Mouse (Mus musculus) stomach, embryonic 15.5 days (tissue): ENCODE measurements around the gene Hdgfl2. TPM values are rescaled to one million over a fixed set of nuclear protein-coding genes. Genes with fewer than 3 reads are reported as not detected.

Experiments used
- ATAC-seq: fragments of 200-750 bp; cut with Nextera tagmentation; 2 replicates; pipeline ENCODE4 v1.8.0; 2017; ENCODE audit warnings: low read depth, moderate number of reproducible peaks, moderate TSS enrichment; ENCODE audit not compliant: insufficient read depth, low FRiP score
- H3K27ac ChIP-seq: fragments of 300-500 bp; sonication (generic); 2 replicates; pipeline ENCODE4 v1.5.1; 2015; ENCODE audit warnings: mild to moderate bottlenecking, inconsistent platforms
- H3K27me3 ChIP-seq: fragments of 300-500 bp; sonication (generic); replicated peaks from 2 replicates; pipeline ENCODE4 v1.6.1; 2015; ENCODE audit warnings: inconsistent platforms
- H3K36me3 ChIP-seq: fragments of 300-500 bp; sonication (generic); 2 replicates; pipeline ENCODE4 v1.6.1; 2015; ENCODE audit warnings: inconsistent platforms
- H3K4me1 ChIP-seq: fragments of 300-500 bp; sonication (generic); 2 replicates; pipeline ENCODE4 v1.6.1; 2015; ENCODE audit warnings: inconsistent platforms
- H3K4me2 ChIP-seq: fragments of 300-500 bp; sonication (generic); 2 replicates; pipeline ENCODE4 v1.6.1; 2015; ENCODE audit warnings: mild to moderate bottlenecking, inconsistent platforms
- H3K4me3 ChIP-seq: fragments of 300-500 bp; sonication (generic); replicated peaks from 2 replicates; pipeline ENCODE4 v1.5.1; 2015; ENCODE audit warnings: inconsistent platforms
- H3K9ac ChIP-seq: fragments of 300-500 bp; sonication (generic); 2 replicates; pipeline ENCODE4 v1.6.1; 2015; ENCODE audit warnings: inconsistent platforms
- H3K9me3 ChIP-seq: fragments of 300-500 bp; sonication (generic); 2 replicates; pipeline ENCODE4 v1.6.1; 2016; ENCODE audit warnings: inconsistent platforms
- WGBS: fragments of 180-500 bp; shearing (Covaris S2); methylation state at CpG from one replicate; pipeline ENCODE4 v1.1.7; 2015; 5-methylcytosine and 5-hydroxymethylcytosine counted together
- polyA plus RNA-seq: library from polyadenylated mRNA; unstranded; fragments of >200 nt; fragmentation: Nextera tagmentation; extraction: Ambion mirVana; gene quantifications from 2 replicates; pipeline ENCODE4 v1.2.1, GENCODE M21; 2015

The Hdgfl2 gene
- polyA plus RNA-seq, 1 experiment from 2014 or later = 103 TPM

GRCm38 (mm10) chr17:56136558-56136957 lies 57.1 kb downstream of the Hdgfl2 start:
- Histone ChIP-seq H3K4me2 (no peak overlapping the region), H3K4me3 (no peak overlapping the region), H3K27ac (no peak overlapping the region), H3K27me3 (peaks cover 36% of the 10 kb centered on the region), H3K36me3 (no peaks in the 10 kb centered on the region), H3K9ac (no peak overlapping the region), H3K9me3 (no peaks in the 10 kb centered on the region), H3K4me1 (peaks cover 37% of the 10 kb centered on the region)
- no peak for ATAC-seq
- WGBS = 81% methylated on average over 7 of the region's 7 CpGs

- Histone ChIP-seq H3K4me3 (no peak overlapping the region), H3K4me1 (peaks cover 42% of the 10 kb centered on the region), H3K36me3 (no peaks in the 10 kb centered on the region), H3K27ac (no peak overlapping the region), H3K9ac (no peak overlapping the region), H3K27me3 (peaks cover 45% of the 10 kb centered on the region), H3K9me3 (no peaks in the 10 kb centered on the region), H3K4me2 (peak overlapping the region; percentile 41)
- ATAC-seq = no peak
- 20% methylated on average over 25 of the region's 25 CpGs for WGBS
Measured at GRCm38 (mm10) chr17:56137839-56138613, 58.6 kb downstream of the Hdgfl2 start.

DNA sequence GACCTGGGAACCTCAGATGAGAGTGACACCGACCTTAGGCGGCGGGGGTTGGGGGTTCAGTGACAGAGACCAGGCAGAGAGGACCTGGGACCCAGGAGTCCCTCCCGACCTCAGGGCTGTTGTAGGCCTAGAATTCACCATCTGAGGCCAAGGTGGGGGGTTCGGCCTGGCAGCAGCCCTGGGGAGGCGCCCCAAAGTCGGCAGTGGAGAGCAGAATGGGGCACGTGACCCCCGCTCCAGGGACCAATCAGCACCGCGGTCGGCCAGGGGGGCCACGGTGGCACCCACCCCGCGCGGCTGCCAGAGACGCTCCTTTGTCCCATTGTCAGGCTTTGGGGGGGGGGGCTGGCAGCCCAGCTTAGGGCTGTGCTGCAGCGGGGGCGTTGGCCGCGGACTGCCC lies 59.9 kb downstream of the Hdgfl2 start:
- H3K36me3 ChIP-seq = no peaks in the 10 kb centered on the region
- H3K27me3 ChIP-seq = peaks cover 54% of the 10 kb centered on the region
- H3K27ac ChIP-seq = no peak overlapping the region
- no peak overlapping the region for H3K9ac ChIP-seq
- H3K4me2 ChIP-seq = peak overlapping the region; percentile 100
- WGBS = 14% methylated on average over 19 of the region's 21 CpGs
- peaks cover 34% of the 10 kb centered on the region for H3K4me1 ChIP-seq
- no peak for ATAC-seq
- peak overlapping the region; percentile 70 for H3K4me3 ChIP-seq
- H3K9me3 ChIP-seq = no peaks in the 10 kb centered on the region

DNA sequence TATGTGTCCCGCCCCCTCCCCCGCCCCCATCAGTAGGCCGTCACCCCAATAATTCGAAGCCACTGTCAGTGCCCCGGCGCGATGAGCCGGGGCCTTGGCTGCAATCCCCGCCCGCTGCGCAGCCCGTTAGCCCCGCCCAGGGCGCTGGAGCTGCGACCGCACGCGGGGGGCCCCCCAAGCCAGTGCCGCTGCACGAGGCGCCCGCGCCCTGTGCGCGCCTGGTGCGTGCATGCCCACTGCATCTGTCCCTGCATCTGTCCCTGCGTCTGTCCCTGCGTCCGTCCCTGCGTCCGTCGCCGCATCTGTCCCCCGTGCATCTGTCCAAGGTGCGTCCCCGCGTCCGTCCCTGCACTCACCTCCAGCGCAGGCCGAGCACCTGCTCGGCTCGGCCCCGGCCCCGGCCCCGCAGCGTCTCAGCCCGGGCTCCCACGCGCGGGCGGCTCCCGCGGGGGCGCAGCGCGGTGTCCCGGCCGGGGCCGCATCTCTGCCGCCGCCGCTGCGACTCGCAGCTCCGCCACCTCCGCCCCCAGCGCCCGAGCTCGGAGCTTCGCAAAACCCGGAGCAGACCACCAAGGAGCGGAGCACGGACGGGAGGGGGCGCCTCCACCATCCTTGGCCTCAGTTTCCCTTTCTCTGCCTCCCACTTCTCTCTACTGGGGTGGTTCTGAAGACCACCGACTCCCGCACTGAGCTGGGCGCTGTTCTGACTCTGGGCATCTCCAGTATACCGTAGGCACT lies 60.6 kb downstream of the Hdgfl2 start, which contains the start of gene Sema6b:
TSS of gene Sema6b (minus strand) at position 486 of the 738 bp plus-strand sequence.
- 1% methylated on average over 77 of the region's 79 CpGs for WGBS
- ATAC-seq = no peak; the same call in 1 of the 2 replicates
- peaks cover 27% of the 10 kb centered on the region for H3K4me1 ChIP-seq
- peak within 1 kb of the TSS; percentile 37; the same call in 1 of the 2 replicates for H3K9ac ChIP-seq
- peak within 1 kb of the TSS; percentile 70 for H3K4me3 ChIP-seq
- peak within 1 kb of the TSS; percentile 100 for H3K4me2 ChIP-seq
- no peak within 1 kb of the TSS for H3K27ac ChIP-seq
- H3K36me3 ChIP-seq = no peaks in the 10 kb centered on the region
- H3K9me3 ChIP-seq = no peaks in the 10 kb centered on the region
- H3K27me3 ChIP-seq = peaks cover 54% of the 10 kb centered on the region

DNA sequence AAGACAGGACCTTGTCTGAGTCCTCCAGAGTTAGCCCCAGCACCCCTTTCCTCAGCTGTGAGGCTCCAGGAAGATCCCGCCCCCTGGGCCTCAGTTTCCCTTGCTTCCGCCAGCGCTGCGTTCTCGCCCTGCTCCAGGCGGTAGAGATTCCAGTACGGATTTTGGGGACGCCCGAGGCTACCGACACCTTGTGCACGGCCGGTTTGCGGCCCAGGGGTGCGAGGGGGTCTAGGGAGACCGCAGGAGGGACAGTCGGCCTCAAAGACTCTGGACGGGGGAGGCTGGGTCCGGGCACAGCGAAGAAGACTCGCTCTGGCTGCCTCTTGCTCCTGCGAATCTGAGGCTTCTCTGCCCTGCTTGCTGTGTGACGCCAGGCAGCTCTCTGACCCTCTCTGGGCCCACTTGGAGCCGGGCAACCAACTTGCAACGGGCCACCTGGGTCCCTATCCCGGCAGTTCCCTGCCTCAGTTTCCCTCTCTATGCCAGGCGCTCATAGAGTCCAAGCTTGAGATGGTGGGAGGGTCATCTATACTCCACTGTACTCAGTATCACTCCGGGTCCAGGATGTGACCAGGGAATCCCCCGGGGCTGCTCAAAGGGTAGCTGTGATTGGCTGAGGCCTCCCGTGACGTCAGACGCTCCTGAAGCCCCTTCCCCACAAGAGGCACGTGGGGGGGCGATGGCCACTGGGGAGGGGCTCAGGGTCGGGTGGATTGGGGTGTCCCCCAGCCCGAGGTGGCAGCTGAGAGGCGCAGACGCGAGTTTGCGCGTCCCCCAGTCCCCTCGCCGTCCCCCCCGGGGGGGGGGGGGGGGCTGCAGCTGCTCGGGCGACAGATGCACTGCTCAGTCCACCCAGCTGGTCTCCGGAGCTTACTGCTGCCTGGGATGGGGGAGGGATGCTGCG lies 62.5 kb downstream of the Hdgfl2 start:
- Histone ChIP-seq H3K4me2 (peak overlapping the region; percentile 70), H3K27me3 (peaks cover 54% of the 10 kb centered on the region), H3K27ac (no peak overlapping the region), H3K9ac (no peak overlapping the region), H3K9me3 (no peaks in the 10 kb centered on the region), H3K4me3 (peak overlapping the region; percentile 35), H3K36me3 (no peaks in the 10 kb centered on the region), H3K4me1 (peaks cover 26% of the 10 kb centered on the region)
- no peak for ATAC-seq
- 1% methylated on average over 41 of the region's 47 CpGs for WGBS

DNA sequence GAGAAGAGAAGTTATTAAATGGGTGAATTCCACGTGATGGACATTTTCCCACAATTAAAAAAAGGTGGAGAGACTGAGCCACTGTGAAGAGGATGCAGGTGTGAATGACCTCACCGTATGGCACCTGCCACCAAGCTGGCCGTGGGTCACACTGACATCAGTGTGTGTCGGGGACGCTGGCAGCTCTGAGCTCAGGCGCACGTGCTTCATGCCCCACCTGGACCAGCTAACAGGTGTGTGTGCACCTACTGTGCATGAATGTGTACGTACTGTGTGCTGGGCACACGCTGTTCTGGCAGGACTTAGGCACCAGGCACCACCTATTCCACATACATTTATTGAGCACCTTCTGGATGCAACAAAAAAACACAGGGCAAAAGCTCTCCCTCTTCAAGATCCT lies 65.1 kb downstream of the Hdgfl2 start:
- H3K4me1 ChIP-seq = peaks cover 17% of the 10 kb centered on the region
- ATAC-seq = no peak
- H3K9me3 ChIP-seq = no peaks in the 10 kb centered on the region
- no peak overlapping the region for H3K4me3 ChIP-seq
- WGBS = 60% methylated on average over 9 of the region's 9 CpGs
- no peak overlapping the region for H3K4me2 ChIP-seq
- H3K27me3 ChIP-seq = peaks cover 59% of the 10 kb centered on the region
- H3K36me3 ChIP-seq = no peaks in the 10 kb centered on the region
- H3K9ac ChIP-seq = no peak overlapping the region
- H3K27ac ChIP-seq = no peak overlapping the region

DNA sequence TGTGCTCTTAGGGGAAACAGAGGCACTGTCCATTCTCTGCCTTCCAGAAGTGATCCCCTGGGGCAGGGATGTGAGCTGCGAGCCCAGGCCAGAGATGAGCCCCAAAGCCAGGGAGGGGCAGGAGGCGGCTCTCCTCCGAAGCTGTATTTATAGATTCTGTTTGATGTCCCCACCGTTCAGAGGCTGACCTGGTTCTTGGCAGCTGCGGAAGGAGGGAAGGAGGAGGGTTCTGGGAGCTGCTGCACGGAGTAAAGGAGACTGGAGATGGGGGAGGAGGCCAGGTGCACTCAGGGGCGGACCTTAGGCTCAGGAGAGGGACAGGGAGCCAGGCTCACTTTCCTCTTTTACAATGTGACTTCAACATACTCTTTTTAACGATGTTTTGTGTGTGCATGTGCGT lies 66.7 kb downstream of the Hdgfl2 start:
- 18% methylated on average over 9 of the region's 9 CpGs for WGBS
- no peaks in the 10 kb centered on the region for H3K9me3 ChIP-seq
- H3K27ac ChIP-seq = no peak overlapping the region
- no peak overlapping the region for H3K9ac ChIP-seq
- H3K4me1 ChIP-seq = peaks cover 11% of the 10 kb centered on the region
- H3K36me3 ChIP-seq = no peaks in the 10 kb centered on the region
- no peak overlapping the region for H3K4me3 ChIP-seq
- no peak for ATAC-seq
- H3K27me3 ChIP-seq = peaks cover 50% of the 10 kb centered on the region
- H3K4me2 ChIP-seq = no peak overlapping the region

DNA sequence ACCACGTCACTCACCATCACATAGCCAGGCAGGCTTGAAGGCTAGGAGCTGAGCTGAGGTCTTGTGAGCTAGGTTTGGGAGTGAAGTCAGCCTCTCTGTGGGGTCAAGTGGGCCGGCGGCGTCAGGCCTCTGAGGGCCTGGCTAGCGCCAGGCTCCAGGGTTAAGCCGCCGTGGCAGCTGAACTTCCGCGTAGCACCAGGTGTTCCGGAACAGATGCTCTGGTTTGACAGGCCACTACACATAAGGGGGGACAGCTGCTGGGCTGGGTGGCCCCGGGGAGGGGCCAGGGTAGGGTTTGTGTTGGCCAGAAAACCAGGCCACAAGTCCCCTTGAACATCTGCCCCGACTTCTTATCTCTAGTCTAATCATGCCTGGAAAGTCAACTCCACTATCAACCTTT lies 68.0 kb downstream of the Hdgfl2 start:
- H3K27me3 ChIP-seq = peaks cover 37% of the 10 kb centered on the region
- no peak overlapping the region for H3K9ac ChIP-seq
- H3K4me1 ChIP-seq = 0 out of 2 replicates have a peak, but pooled peaks cover under 1% of the 10 kb centered on the region
- H3K4me3 ChIP-seq = no peak overlapping the region
- H3K9me3 ChIP-seq = no peaks in the 10 kb centered on the region
- H3K27ac ChIP-seq = no peak overlapping the region
- no peak overlapping the region for H3K4me2 ChIP-seq
- H3K36me3 ChIP-seq = no peaks in the 10 kb centered on the region
- WGBS = 52% methylated on average over 12 of the region's 12 CpGs
- ATAC-seq = no peak

DNA sequence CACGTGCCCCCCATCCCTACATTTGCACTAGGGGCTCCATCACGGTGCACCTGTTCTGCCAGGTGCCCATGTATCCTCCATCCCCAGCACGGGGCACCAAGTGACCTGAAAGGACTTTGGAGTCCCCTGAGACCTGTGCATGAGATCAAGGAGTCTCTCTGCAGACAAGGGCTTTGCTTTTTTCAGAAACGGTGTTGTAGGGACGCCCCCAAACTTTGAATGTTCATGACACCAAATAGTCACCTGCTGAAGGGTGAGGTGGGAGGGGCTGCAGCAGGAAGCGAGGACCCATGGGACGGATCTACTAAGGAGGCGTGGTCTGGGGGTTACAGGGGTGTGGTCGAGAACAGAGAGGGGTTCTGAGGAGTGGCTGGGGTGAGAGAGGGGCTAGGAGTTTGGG lies 68.8 kb downstream of the Hdgfl2 start:
- Histone ChIP-seq H3K9me3 (no peaks in the 10 kb centered on the region), H3K27ac (no peak overlapping the region), H3K9ac (no peak overlapping the region), H3K27me3 (peaks cover 36% of the 10 kb centered on the region), H3K36me3 (no peaks in the 10 kb centered on the region), H3K4me1 (no peaks in the 10 kb centered on the region), H3K4me3 (0 out of 2 replicates have a peak overlapping the region, but pooled peaks have one; percentile 9), H3K4me2 (peak overlapping the region; percentile 36)
- ATAC-seq = 0 out of 2 replicates have a peak, but pooled peaks have one; percentile 23
- 15% methylated on average over 9 of the region's 9 CpGs for WGBS

DNA sequence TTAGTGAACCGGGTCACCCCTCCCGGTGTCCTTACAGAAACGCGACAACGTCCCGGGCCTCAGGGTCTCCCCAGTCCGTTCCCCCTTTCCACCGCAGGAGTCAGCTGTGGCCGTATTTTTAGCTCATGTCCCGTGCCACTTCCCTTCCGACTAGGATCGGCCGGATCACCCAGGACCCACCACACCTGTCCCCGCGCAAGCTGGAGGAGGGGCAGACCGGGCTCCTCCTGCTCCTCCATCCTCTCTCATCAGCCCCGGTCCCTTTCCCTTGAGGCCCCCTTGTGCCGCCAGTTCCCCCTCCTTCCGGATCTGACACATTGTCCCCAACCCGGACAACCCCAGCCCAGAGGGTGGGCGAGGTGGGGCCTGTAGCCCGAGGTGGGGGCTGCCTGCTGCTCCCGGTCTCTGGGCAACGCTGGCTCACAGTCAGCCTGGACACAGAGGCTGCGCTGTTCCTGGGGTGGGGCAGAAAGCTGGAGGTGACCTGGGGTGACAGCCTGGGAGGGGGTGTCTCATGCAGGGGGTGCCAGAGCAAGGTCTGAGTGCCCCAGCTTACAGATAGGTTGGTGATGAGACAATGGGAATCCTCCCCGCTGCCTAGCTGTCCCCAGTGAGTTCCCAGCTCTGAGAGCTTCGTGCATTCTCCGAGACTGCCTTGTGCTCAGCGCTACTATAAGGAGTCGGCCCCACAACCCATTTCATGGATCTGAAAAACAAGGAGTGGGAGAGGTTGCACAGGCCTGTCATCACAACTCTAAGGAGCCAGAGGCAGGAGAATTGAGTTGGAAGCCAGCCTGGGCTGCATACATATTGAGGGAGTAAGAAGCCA lies 69.6 kb downstream of the Hdgfl2 start:
- Histone ChIP-seq H3K9ac (no peak overlapping the region), H3K36me3 (no peaks in the 10 kb centered on the region), H3K9me3 (no peaks in the 10 kb centered on the region), H3K4me2 (peak overlapping the region; percentile 36), H3K4me1 (0 out of 2 replicates have a peak, but pooled peaks cover 2% of the 10 kb centered on the region), H3K4me3 (0 out of 2 replicates have a peak overlapping the region, but pooled peaks have one; percentile 9), H3K27ac (no peak overlapping the region), H3K27me3 (peaks cover 29% of the 10 kb centered on the region)
- WGBS = 3% methylated on average over 30 of the region's 30 CpGs
- no peak for ATAC-seq

DNA sequence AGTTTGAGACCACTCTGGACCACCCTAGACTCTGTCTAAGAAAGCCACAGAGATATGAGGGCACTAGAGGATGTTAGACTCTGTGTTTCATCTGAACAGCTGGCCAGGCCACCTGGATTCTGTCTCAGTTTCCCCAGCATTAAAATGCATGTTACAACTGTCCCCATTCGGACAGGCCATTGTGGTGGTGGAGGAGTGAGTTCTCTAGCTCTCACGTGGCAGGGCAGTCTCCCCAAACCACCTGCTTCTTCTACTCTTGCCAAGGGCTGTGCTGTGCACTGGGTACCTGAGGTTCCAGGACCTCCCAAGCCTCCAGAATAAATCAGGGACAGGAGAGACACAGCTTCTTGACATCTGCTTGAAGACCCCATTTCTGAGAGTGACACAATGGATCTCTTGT lies 70.5 kb downstream of the Hdgfl2 start:
- no peak overlapping the region for H3K9ac ChIP-seq
- ATAC-seq = no peak
- 34% methylated on average over 2 of the region's 2 CpGs for WGBS

More for the DNA sequence above, 70.5 kb downstream of the Hdgfl2 start:
- H3K9me3 ChIP-seq = no peaks in the 10 kb centered on the region
- no peak overlapping the region for H3K4me2 ChIP-seq
- H3K27me3 ChIP-seq = peaks cover 27% of the 10 kb centered on the region
- H3K4me1 ChIP-seq = 0 out of 2 replicates have a peak, but pooled peaks cover 3% of the 10 kb centered on the region
- no peak overlapping the region for H3K27ac ChIP-seq
- no peak overlapping the region for H3K4me3 ChIP-seq
- no peaks in the 10 kb centered on the region for H3K36me3 ChIP-seq
